Mouse (Mus musculus) thymus, adult 2 months (tissue): ENCODE results near the gene Sepsecs.

Source experiments
- CTCF ChIP-seq: fragments of 200-500 bp; IDR thresholded peaks from 2 replicates; pipeline ENCODE4 v1.5.1; 2012; ENCODE audit warnings: mild to moderate bottlenecking, control low read depth, low read length, moderate library complexity, borderline replicate concordance; ENCODE audit not compliant: control insufficient read depth, poor library complexity, insufficient read depth; ENCODE audit errors: extremely low read depth
- POLR2A ChIP-seq: fragments of 200-500 bp; IDR thresholded peaks from 2 replicates; pipeline ENCODE4 v1.6.1; 2012; ENCODE audit warnings: mild to moderate bottlenecking, low read length, control low read depth, moderate library complexity; ENCODE audit not compliant: control insufficient read depth, poor library complexity, insufficient read depth; ENCODE audit errors: extremely low read depth

- TF ChIP-seq CTCF = no peak
- TF ChIP-seq POLR2A = no peak
These were observed 43.4 kb downstream of the Sepsecs start for GRCm38 (mm10) chr5:52626092-52626491.
